Mouse (Mus musculus) small intestine, adult 2 months (tissue): ENCODE measurements around the gene Gm21915. TPM values are rescaled to one million over a fixed set of nuclear protein-coding genes. Genes with fewer than 3 reads are reported as not detected.
A peak's percentile ranks its signal among the peaks of the same experiment; 100 is the strongest.

Source experiments
- H3K27ac ChIP-seq: fragments of 200-500 bp; 2 replicates; pipeline ENCODE4 v1.5.1; 2012; ENCODE audit warnings: low read depth, low read length, control low read depth, inconsistent platforms; ENCODE audit not compliant: insufficient read depth
- H3K27me3 ChIP-seq: fragments of 200-500 bp; 2 replicates; pipeline ENCODE4 v1.6.1; 2012; ENCODE audit warnings: mild to moderate bottlenecking, moderate library complexity, low read length, inconsistent platforms; ENCODE audit not compliant: control insufficient read depth, insufficient read depth
- H3K36me3 ChIP-seq: fragments of 200-500 bp; 2 replicates; pipeline ENCODE4 v1.6.1; 2012; ENCODE audit warnings: mild to moderate bottlenecking, low read length, control low read depth, inconsistent platforms; ENCODE audit not compliant: control insufficient read depth, insufficient read depth
- H3K4me1 ChIP-seq: fragments of 200-500 bp; 2 replicates; pipeline ENCODE4 v1.6.1; 2012; ENCODE audit warnings: low read length, inconsistent platforms, mixed read lengths; ENCODE audit not compliant: control insufficient read depth, insufficient read depth, insufficient read length
- H3K4me3 ChIP-seq: fragments of 200-500 bp; 2 replicates; pipeline ENCODE4 v1.5.1; 2012; ENCODE audit warnings: low read depth, mild to moderate bottlenecking, control low read depth, inconsistent platforms, low read length, moderate library complexity
- CTCF ChIP-seq: fragments of 200-500 bp; IDR thresholded peaks from 2 replicates; pipeline ENCODE4 v1.5.1; 2012; ENCODE audit warnings: low read depth, mild to moderate bottlenecking, control low read depth, inconsistent platforms, low read length, moderate library complexity, mixed read lengths; ENCODE audit not compliant: insufficient replicate concordance, insufficient read length; ENCODE audit errors: extremely low read depth
- POLR2A ChIP-seq: fragments of 200-500 bp; IDR thresholded peaks from 2 replicates; pipeline ENCODE4 v1.6.1; 2012; ENCODE audit warnings: low read depth, mild to moderate bottlenecking, control low read depth, inconsistent platforms, low read length, moderate library complexity
- WGBS: fragments of 180-500 bp; shearing (Covaris S2); methylation state at CpG from one replicate; pipeline ENCODE4 v1.1.7; 2018; 5-methylcytosine and 5-hydroxymethylcytosine counted together
- polyA plus RNA-seq: library from polyadenylated mRNA; depleted of rRNA; stranded (reverse); fragments of >200 nt; gene quantifications from 2 replicates; pipeline ENCODE4 v1.2.3, GENCODE M21; 2012

Gm21915 gene
- polyA plus RNA-seq, 1 experiment = not detected

DNA sequence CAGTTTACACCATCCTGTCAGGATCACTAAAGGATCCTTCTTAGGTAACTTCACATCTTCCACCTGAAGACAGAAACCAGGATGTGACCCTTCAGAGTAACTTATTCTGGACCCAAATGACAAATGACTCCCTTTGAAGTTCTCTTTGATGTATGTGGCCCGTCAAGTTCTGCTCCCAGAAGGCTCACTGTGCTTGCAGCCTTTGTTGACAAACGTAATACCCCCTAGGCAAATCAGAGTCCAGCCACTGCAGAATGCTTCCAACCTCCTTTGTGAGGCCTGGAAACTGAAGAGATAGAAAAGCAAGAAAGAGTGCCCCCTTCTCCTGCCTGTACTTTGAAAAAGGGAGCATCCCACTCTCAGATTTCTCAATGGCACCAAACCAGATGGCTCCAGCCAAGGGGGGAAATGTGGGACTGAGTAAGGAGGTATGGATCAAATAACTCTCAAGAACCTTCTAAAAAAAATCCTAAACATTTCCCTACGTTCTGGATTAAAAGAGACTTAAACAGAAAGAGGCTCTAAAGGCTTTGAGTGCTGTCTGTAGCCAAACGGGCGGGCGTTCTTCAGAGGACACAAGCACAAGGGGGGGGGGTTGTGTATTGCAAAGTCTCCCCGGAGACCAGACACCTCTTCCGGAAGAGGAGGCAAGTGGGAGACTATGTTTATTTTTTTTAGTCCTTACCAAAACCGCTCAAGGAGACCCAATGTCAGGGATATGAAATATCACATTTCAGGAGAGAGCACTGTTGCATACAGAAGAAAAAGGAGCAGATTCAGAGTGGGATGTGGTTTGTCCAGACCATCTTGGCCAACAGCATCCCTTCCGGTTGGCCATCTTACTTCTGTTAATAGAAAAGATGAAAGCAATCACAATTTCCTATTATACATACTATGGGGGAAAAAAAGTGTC is 34.2 kb downstream of the Gm21915 start:
- H3K27me3 ChIP-seq = no peaks in the 10 kb centered on the region
- no peak for TF ChIP-seq CTCF
- TF ChIP-seq POLR2A = no peak
- no peaks in the 10 kb centered on the region for H3K36me3 ChIP-seq
- WGBS = 52% methylated on average over 10 of the region's 10 CpGs
- no peak overlapping the region for H3K27ac ChIP-seq
- H3K4me1 ChIP-seq = no peaks in the 10 kb centered on the region
- no peak overlapping the region for H3K4me3 ChIP-seq

DNA sequence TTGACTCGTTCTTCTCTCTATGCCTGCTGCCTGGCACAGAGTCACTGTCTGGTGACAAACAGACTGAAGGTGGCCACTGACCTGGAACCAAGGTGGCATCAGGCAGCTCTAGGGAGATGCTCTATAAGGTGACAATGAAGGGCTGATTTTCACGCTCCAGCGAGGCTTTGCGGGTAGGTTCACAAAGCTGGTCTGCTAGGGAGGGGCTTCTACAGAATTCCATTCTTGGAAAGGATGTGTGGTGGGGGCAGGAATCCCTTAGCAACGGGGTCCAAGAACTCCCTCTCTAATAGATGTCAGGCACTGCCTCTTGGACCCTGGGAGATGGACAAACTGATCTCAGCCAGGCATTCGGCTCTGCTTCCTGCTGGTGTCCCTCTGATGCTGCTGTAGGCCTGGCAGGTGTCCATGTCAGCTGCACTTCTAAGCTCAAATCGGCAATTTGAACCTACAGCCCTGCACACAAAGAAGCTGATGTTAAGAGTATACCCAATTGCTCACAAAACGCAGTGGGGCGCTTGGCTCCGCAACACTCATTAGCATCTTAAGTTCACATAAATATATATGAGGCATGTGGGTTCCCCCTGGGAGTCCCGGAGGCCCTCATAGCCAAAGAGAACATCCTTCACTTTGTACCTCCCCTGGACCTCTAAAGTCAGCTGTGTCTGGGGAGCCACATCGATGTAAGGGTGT is 38.2 kb downstream of the Gm21915 start:
- 72% methylated on average over 12 of the region's 12 CpGs for WGBS
- H3K27ac ChIP-seq = no peak overlapping the region

DNA sequence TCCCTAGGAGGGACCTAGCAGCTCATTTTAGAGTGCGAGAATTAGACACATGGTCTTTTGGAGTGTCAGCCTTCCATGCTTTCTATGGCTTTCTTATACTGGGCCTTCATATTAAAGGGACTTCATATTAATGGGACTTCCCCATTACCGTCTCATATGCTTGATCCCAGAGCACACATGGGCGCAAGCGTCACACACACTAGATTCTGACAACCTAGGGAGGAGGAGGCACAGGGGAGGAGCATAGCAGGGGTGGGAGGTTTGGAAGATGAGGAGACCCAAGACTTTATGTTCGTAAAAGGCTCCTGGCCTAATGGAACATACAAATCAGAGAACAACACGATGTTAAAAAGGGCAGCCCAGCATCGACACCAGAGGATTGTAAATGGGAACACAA is 38.7 kb downstream of the Gm21915 start:
- TF ChIP-seq CTCF (no peak), POLR2A (no peak)
- Histone ChIP-seq H3K27ac (peak overlapping the region; percentile 0; the same call in 1 of the 2 replicates), H3K36me3 (no peaks in the 10 kb centered on the region), H3K27me3 (no peaks in the 10 kb centered on the region), H3K4me1 (no peaks in the 10 kb centered on the region), H3K4me3 (no peak overlapping the region)
- 73% methylated on average over 7 of the region's 7 CpGs for WGBS

More for the DNA sequence above, 38.2 kb downstream of the Gm21915 start:
- H3K36me3 ChIP-seq = no peaks in the 10 kb centered on the region
- H3K4me3 ChIP-seq = no peak overlapping the region
- TF ChIP-seq POLR2A = no peak
- no peak for TF ChIP-seq CTCF
- H3K27me3 ChIP-seq = no peaks in the 10 kb centered on the region
- no peaks in the 10 kb centered on the region for H3K4me1 ChIP-seq

DNA sequence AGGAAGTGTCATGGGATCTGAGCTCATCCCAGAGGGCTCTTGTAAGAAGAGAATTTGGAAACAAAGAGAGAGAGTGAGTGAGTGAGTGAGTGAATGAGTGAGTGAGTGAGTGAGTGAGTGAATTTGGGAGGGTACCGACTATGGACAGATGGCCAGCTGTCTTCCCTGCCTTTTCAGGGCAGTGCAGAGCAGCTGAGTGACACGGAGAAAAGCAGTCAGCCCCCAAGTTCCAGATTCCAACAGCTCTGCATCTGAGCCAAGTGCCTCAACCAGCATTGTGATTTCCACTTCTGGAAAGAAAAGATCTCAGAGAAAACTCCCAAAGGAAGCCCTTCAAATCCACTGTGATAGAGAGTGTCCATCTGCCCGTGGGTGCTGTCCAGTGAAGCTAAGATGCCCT is 39.2 kb downstream of the Gm21915 start:
- H3K27ac ChIP-seq = peak overlapping the region; percentile 0; the same call in 1 of the 2 replicates
- 49% methylated on average over 3 of the region's 3 CpGs for WGBS
- TF ChIP-seq POLR2A (no peak), CTCF (no peak)
- no peak overlapping the region for H3K4me3 ChIP-seq
- no peaks in the 10 kb centered on the region for H3K4me1 ChIP-seq
- no peaks in the 10 kb centered on the region for H3K36me3 ChIP-seq
- H3K27me3 ChIP-seq = no peaks in the 10 kb centered on the region

DNA sequence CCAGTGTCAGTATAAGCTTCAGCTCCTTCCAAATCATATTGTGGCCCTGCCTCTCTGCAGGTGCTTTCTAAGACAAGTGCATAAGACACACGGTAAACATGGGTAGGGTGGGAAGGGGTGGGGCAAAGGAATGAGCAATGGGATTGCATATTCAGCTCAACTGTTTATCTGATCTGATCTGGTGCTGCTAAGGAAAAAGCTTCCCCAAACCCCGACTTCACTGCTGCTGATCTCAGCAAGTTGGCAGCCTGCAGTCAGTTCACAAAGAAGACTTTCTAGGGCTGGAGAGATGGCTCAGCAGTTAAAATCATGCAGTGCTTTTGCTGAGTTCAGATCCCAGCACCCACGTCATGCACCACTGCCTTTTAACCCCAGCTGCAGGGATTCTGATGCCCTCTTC is 39.6 kb downstream of the Gm21915 start:
- Histone ChIP-seq H3K4me1 (no peaks in the 10 kb centered on the region), H3K27me3 (no peaks in the 10 kb centered on the region), H3K27ac (no peak overlapping the region), H3K4me3 (no peak overlapping the region), H3K36me3 (no peaks in the 10 kb centered on the region)
- 18% methylated on average over 3 of the region's 3 CpGs for WGBS
- no peak for TF ChIP-seq CTCF
- TF ChIP-seq POLR2A = no peak

DNA sequence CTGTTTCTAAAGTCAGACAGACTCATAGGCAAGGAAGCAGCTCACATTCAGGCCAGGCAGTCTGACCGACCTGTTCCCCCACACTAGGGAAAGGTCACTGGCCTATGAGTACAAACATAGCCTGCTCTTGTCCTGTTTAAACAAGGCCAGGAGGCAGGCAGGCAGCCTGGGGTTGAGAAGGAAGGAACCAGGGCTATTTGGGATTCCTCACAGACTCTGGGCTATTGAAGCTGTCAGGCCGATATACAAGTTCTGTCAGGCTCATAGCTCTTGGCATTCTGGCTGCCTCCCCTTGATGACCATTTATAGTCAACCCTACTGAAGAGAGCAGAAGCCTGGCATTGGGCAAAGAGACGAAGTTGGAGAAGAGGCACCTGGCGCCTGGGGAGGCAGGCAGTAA is 41.2 kb downstream of the Gm21915 start:
- Histone ChIP-seq H3K36me3 (no peaks in the 10 kb centered on the region), H3K4me1 (no peaks in the 10 kb centered on the region), H3K27me3 (no peaks in the 10 kb centered on the region), H3K27ac (peak overlapping the region; percentile 53; the same call in 1 of the 2 replicates), H3K4me3 (no peak overlapping the region)
- WGBS = 60% methylated on average over 4 of the region's 4 CpGs
- TF ChIP-seq CTCF (no peak), POLR2A (no peak)
